Mouse (Mus musculus): ENCODE data around the gene Eif4g3. TPM values are rescaled to one million over a fixed set of nuclear protein-coding genes. Genes with fewer than 3 reads are reported as not detected.
"Not testable (repeated sequence)": the region's sequence is repeated elsewhere in the genome, so short reads cannot be mapped to it uniquely, and the experiment has no call there.

Gene Eif4g3
- polyA plus RNA-seq, 2 experiments from 2014 or later = 35.4 to 42.5 TPM

DNA sequence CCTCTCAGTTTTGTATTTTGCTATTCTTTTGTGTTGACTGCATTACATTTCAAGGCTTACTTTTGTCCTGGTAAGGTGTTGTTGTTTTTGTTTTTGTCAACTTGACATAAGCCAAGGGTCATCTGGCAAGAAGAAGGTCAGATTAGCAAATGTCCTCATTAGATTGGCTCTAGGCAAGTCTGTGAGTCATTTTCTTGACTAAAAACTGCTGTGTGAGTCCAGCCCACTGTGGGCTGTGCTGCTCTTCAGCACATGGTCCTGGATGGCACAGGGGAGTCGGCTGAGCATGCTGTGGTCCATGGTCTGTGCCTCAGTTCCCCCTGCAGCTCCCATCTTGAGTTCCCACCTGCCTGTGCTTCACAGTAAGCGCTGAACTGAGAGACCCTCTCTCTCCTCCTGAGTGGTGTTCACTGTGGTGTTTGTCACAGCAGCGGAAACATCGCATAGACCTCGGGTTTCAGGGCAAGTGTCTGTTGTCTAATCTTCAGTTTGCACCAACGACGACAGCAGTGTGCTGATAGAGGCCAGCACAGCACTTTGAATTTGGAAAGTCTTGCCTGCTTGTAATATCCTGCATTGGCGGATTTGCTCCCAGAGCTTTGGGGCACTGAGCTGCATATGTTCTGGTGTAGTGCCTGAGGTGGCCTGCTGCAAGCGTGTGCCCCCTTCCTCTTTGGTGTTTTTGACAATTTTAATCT lies 30.7 kb downstream of the Eif4g3 start:
- no peak for ATAC-seq

DNA sequence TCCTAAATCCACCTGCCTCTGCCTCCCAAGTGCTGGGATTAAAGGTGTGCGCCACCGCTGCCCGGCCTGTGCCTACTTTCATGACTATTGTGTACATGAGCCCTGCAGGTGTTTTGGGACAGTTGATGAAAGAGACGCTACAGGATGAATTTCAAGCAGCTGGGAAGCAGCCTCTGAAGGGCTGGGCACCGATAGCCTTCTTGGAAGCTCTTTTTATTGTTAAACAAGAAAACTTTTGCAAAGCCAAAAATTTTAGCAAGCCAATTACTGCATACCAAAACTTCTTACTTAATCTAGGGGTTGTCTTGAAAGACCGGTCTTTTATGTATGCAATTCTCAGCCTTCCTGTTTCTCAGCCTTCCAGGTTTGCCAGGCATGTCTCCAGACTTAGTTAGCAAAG lies 36.3 kb downstream of the Eif4g3 start:
- ATAC-seq = no peak

DNA sequence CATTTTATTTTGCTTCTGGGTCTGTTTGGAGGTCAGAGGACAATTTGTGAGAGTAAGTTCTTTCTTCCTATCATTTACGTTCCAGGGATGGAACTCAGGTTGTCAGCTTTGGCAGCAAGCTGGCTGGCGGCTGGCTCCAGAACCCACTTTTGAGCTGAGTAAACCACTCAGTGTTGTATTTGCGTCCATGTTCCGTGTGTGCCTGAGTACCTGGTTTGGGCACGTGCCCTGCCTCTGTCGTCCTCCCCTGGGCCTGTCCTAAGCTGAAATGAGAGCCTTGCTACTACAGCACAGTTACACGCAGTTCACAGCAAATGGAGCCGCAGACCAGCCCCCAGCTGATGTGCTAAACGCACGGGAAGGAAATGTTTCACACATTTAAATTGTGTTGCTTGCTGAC lies 39.0 kb downstream of the Eif4g3 start:
- no peak for ATAC-seq

DNA sequence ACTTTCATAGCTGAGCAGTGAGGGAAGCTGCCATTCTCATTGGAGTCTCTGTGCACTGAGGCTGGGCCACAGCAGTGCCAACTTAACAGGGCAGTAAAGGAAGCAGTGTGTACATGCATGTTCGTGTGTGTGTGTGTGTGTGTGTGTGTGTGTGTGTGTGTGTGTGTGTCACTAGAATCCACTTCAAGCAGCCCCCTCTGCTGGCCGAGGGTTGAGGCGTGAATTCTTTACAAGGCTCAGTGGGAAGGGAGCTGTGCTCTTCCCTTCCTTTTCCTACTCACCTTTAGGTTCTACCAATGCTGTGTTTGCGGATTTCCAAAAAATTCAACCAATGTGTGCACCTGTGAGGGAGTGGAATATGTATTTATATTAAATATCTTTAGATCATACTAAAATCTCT lies 41.0 kb downstream of the Eif4g3 start:
- no peak for ATAC-seq

DNA sequence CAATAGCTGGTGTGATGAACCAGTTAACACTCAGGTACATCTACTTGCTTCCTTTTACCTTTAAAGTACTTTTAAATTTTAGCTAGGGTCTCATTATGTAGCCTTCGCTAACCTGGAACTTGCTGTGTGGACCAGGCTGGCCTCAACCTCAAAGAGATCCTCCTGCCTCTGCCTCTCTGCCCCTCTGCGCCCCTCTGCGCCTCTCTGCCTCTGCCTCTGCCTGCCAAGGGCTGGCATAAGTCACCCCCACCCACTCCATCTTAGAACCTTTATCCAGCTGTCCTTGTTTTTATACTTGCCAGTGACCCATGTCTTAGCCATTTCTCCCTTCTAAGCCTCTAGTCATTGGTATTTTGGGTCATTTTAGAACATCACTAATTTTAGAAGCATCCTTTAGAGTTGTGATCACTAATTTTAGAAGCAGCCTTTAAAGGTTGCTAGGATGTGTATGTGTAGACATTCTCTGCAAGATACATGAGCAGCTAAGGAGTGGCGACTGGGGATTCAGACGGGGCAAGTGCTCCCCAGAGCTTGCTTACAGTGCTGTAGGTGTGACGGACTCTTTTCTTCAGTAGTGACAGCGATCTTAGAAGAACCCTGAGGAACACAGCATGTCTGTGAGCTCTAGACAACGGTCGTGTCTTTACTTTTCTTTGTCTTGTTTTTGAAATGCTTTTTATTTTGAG lies 42.8 kb downstream of the Eif4g3 start:
- no peak for ATAC-seq

DNA sequence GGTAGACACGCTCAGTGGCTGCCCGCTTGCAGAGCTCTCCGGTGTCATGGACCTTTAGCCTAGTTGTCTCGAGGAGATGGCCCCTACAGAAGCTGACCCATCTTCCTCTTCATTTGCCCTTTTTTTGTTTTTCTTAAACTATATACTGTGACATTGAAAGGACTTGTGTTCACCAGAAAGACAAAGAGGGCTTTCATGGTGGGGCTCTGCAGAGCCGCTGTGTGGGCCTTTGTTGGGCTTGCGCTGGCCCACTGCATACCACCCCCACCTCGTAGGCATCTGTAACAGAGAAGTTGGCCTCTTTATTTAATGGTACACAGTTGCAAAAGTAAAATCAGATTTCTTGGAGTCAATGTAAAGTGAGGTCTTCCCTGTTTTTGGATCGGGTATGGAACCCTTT lies 44.3 kb downstream of the Eif4g3 start:
- ATAC-seq = no peak

DNA sequence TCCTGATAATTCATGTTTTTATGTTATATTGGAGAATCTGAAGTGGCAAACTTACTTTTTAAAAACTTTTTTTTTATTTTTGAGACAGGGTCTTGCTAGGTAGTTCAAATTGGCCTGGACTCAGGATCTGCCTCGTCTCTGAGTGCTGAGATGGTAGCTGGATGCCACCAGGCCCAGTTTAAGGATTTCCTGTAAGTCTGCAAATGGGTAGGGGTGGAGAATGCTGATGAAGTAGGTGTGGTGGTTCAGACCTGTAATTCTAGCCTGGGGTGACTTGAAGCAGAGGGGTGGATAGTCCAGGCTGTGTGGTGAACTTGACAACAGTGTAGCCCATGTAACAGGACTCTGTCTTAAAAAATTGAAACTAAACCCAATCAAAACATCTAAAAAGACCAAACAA lies 45.1 kb downstream of the Eif4g3 start:
- ATAC-seq = no peak

DNA sequence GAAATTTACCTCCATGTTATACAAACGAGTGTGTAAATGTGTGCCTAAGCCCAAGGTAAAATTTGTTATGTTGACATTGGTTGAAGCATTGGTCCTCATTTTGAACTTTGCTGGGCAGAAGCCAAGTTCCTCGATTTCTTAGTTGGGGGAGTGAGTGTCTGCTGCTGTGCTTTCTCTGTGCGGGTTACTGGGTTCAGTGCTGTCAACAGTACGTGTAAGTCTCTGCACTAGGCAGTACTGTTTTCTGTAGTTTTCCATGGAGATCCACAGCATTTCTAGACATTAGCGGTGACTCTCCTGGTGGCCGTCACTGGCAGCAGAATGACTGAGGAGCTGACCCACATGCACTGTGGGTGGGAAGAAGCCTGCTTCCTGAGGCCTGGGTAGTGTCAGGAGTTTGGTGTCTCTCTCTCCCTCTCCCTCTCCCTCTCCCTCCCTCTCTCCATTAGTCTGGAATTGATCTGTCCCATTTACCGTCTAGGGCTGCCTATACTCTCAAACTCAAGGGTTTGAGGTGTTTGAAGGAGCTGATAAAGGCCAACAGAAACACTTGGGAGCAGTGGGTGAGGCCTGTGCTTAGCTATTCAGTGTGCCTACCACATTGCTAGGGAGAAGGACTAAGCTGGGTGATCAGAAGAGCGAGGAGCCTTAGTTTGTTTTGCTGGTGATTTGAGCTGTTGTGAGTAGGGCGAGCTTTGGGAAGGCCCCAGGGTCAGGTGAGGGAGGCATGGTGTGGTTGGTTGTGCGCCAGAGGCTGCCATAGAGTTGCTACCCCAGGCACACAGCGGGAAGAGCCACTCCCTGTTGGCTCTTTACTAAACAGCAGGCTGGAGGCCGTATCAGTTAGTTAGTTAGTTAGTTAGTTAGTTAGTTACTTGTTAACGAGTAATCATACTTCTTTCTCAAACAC lies 45.8 kb downstream of the Eif4g3 start:
- ATAC-seq = no peak

DNA sequence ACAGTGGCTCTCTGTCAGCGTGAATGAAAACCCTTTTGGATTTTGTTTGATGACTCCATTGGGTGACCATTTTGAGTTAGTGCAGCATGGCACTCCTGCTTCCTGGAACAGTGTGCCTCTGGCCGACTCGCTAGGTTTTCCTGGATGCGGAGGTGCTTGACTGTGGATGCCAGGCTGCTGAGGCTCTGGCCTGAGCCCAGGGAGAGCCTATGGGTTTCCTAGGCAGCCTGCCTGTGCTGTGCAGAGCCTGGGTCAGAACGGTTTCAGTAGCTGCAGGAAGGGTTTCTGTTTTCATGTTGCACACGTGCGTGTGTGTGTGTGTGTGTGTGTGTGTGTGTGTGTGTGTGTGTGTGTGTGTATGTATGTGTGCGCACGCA lies 46.4 kb downstream of the Eif4g3 start:
- no peak for ATAC-seq

DNA sequence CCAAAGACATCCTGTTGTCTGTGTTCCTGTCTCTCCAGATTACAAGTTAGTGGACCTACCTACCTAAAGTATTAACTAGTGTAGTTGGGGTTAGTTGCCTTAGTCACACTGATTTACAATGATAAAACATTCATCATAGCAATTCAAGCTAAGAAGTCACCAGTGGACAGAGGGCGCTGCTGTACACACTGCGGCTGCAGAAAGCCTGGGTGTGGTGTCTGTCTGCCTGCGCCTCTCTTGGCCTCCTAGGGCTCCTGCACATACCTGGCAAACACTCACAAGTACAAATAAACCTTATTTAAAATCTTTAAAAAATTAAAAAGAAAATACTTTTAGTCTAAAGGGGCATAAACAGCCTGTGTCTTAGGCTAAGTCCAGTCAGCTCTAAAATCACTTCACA lies 47.8 kb downstream of the Eif4g3 start:
- ATAC-seq = no peak

DNA sequence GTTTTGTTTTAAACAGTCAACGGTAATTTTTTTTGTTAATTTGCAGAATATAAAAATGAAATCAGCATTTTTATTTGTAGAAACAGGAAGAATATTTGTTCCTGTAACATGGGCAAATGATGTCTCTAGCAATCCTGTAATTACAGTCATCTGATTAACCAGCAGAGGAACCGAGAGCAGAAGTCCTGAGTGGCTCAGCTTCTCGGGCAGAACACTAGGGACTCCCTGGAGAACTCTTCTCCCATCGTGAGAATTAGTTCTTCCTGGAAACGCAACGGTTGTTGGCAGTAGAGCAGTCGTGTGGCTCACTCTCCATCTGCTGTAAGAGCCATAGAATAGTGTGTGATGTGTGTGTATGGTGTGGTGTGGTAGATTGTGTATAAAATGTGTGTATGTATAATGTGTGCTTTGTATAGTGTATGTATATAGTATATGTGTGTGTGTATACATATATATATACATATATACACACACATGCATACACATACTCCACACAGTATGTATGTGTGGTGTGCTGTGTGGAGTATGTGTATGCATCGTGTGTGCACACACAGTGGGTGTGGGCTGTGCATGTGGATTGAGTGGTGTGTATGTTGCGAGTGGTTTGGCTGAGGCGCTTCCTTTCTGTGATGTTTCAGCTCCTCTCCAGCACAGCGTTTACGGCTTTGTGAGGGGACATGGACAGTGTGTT lies 48.9 kb downstream of the Eif4g3 start:
- no peak for ATAC-seq

DNA sequence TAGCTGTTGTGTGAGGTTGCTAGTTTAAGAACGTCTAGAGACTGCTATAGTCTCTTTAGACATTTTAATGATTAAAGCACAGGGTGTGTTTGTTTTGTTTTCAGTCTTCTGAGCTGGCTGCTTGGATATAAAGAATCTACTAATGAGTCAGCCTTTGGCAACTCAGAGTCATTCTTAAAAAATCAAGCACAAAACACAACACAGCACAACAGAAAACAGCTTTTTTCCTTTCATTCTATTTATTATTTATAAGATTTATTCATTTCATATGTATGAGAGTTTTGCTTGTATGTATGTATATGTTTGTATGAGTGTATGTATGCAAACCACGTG lies 49.4 kb downstream of the Eif4g3 start:
- ATAC-seq = no peak

DNA sequence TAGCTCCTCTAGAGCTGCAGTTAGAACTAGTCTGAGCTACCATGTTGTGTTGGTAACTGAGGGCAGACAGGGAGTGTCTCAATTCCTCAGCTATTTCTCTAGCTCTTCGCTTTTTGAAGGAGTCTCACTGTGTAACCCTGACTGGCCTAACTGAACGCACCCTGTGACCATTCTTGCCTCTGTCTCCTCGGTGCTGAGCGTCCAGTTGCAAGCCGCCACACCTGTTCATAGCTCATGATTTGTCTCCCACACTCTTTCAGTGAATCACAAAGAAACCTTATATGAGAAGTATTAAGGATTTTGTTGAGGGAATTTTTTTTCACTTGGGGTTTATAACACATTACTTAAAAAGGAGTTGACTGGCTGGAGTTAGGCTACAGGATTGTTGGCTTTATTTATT lies 49.8 kb downstream of the Eif4g3 start:
- no peak for ATAC-seq

DNA sequence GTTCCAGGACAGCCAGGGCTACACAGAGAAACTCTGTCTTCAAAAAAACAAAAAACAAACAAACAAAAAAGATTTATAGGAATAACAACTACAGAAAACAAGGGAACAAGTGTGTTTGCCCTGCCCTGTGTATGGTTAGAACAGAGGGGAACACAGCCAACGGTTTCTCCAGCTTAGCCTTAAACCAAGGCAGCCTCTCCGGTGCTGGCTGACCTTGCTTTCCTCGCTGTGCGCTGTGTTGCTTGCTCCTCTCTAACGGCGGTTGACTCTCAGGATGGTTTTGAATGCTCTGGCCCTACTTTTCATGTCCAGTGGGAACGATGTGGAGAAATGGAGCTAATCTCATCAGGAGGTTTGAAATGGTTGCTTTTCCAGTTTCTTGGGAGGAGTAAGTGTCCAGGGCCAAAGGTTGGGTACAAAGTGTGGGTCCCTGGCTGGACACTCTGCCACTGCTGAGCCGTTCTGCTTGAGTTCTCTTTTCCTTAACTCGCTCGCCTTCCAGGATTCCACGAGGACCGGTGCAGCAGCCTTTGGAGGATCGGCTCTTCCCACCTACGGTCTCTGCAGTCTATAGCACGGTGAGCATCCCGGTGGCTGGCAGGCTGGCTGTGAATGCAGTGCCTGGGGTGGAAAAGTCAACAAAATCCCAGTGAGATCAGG lies 52.1 kb downstream of the Eif4g3 start:
- ATAC-seq = no peak

DNA sequence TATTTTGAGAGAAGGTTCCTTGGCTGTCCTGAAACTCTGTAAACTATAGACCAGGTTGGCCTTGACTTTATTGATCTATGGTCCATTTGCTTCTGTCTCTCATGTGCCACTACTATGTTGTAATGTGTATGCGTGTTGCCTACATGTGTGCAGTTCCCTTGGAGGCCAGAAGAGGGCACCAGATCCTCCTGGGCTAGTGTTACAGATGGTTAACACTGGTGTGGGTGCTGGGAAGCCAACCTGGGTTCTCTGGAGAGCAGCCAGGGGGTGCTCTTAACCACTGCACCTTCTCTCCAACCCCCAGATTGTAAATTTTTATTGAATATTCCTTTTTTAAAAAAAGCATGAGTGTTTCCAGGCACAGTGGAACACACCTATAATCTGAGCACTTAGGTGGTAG lies 53.0 kb downstream of the Eif4g3 start:
- no peak for ATAC-seq

DNA sequence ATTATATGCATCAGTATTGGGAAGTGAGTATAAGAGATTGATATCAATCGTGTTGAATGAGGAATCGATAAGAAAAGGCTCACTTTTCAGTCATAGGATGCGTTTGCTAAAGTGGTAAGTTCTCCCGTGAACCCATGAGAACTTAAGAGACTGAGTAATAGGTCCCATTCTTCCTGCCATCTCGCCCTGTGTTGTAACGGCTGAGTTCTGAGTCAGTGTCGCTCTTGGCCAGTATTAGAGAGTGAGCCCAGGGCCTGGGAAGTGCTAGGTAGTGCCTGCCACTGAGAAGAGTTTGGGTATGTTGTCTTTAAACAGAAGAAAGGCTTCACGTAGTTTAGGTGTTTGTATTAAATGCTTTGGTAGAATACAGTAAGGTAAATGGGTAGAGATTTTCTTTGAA lies 53.5 kb downstream of the Eif4g3 start:
- no peak for ATAC-seq

DNA sequence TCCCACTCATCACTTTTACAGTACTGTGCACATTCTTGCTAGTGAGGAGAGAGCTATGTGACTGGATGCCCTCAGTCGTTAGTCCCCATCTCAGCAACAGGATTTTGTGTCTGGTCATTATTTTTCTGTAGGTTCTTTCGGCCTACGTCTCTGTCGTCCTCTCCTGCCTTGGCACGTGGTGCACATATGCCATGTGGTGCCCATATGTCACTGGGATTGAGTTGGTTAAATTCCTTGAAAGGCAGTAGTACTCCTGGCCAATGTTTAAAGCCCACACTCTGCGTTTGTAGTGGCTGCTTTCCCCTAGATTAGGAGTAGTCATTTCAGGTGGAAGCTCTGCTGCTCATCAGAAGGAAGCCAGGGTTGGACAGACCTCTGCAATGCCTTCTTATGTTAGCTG lies 56.7 kb downstream of the Eif4g3 start:
- ATAC-seq = no peak

DNA sequence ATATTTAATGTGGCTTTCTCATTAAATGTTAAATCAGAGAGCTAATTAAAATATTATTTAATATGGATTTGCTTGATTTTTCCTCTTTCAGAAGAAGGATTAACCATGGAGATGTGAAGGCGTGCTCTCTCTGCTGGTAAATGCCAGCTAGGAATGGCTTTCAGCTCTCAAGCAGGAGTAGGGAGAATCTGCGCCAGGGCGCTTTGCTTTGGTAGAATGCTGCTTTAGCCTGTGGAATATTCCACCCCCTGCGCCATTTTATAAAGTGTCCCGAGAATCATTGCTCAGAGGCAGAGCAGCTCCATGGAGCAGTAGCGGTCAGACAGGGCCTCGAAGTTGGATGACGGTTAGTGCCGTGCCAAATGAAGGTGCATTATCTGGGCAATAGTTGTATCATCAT lies 58.7 kb downstream of the Eif4g3 start:
- ATAC-seq = no peak

DNA sequence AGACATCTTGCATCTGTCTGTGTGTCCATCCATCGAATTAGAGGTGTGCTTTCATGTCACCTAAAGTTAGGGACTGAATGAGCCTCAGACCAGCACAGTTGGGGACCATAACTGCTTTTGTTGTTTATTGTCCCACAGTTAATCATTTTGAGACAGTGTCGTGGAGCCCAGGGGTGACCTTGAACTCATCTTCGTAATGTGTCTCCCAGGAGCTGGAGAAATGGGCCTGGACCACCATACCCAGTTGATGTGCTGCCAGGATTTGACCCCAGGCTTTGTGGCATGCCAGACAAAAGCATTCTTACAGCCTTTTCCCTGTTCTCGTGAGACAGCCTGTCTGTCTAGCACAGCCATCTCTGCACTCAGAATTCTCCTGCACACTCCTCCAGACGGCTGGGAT lies 63.8 kb downstream of the Eif4g3 start:
- ATAC-seq = no peak

DNA sequence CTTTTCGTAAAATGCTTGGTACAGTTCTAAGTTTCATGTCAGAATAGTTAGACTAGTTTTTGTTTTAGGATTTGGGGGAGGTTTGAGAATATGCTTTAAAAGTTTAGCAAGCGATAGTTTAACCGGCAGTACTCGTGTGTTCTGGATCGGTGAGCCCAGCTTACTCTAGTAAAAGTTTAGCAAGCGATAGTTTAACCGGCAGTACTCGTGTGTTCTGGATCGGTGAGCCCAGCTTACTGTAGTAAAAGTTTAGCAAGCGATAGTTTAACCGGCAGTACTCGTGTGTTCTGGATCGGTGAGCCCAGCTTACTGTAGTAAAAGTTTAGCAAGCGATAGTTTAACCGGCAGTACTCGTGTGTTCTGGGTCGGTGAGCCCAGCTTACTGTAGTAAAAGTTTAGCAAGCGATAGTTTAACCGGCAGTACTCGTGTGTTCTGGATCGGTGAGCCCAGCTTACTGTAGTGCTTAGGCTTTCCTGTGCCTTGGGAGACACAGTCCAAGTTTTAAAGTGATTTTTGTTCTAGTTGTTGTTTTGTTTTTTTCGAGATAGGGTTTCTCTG lies 64.5 kb downstream of the Eif4g3 start:
- not testable (repeated sequence) for ATAC-seq

DNA sequence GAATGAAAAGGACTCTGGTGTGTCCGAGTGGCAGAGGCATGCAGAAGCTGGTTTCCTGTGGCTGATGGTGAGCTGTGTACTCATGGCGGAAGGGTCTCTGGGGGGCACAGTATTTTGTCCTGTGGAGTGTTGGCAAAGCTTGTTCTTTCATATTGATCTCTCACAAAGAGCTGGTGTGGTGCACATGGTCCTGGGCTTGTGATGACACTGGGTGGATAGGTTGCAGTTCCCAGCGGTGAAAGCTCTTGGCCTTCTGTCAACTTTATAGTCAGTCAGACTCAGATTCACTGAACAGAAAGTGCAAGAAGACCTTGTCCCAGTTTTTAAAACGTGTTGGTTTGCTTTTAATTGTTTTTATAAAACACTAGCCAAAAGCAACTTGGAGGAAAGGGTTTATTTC lies 68.3 kb downstream of the Eif4g3 start:
- no peak for ATAC-seq

Measured in activated CD4-positive, CD25-positive, alpha-beta regulatory T cell, adult 4 months (primary cell).